Mouse (Mus musculus): Measurements from ENCODE around the gene Kcnk6.
"Not testable (repeated sequence)": the region's sequence is repeated elsewhere in the genome, so short reads cannot be mapped to it uniquely, and the experiment has no call there.

Kcnk6 gene

DNA sequence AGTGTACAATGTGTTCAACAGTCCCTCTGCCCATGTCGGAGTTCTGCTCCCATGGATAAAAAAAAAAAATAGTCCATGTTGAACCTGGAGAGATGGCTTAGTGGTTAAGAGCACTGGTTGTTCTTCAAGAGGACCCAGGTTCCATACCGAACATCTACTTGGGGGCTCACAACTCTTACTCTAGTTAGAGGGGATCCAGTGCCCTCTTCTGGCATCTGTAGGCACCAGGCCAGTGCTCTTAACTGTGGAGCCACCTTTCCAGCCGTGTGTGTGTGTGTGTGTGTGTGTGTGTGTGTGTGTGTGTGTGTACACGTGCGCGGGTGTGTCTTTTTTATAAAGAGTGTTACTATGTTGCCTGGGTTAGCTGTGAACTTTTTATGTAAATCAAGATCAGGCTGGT is 29.7 kb downstream of the Kcnk6 start:
- DNase-seq (ENCODE audit: low read depth, low spot score), result no peak

DNA sequence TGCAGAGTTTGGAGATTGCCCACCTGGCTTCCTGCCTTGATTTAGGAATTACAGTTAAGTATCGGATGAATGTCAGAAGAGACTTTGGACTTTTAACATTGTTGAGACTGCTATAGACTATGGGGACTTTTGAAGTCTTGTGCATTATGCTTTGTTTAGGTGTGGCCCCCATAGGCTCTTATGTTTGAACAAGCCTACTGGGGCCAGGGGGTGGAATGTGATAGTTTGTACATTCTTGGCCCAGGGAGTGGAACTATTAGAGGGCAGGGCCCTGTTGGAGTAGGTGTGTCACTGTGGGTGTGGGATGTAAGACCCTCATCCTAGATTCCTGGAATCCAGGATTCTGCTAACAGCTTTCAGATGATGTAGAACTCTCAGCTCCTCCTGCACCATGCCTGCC is 38.1 kb downstream of the Kcnk6 start:
- not testable (repeated sequence) for DNase-seq (ENCODE audit: low read depth, low spot score)

DNA sequence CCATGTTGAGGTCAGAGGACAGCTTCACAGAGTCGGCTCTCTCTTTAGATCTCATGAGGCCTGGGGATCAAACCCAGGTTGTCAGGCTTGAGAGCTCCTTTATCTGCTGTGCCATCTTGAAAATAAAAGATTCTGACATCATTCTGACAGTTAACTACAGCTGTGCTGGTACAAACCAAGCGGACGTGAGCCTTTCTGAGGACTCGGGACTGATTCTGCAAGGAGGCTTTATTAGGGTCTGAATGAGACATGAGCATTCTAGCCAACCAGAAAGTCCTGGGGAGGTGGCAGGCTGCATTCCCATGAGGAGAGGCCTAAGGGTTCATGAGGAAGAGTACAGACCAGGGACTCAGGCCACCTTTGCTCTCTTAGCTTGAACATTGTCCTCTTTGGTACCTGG is 51.0 kb downstream of the Kcnk6 start:
- DNase-seq (ENCODE audit: low read depth, low spot score), result not testable (repeated sequence)

DNA sequence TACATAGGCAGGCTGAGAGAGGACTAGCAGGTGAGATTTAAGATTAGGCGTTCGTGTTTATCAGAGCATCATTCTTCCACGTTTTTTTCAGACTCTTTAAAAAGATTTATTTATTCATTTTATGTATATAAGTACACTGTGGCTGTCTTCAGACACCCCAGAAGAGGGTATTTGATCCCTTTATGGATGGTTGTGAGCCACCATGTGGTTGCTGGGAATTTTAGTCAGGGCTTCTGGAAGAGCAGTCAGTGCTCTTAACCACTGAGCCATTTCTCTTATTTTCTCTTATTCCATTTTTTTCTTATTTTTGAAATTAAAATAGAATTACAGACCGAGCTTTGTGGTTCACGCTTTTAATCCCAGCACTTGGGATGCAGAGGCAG is 51.5 kb downstream of the Kcnk6 start:
- DNase-seq (ENCODE audit: low read depth, low spot score), result no peak

DNA sequence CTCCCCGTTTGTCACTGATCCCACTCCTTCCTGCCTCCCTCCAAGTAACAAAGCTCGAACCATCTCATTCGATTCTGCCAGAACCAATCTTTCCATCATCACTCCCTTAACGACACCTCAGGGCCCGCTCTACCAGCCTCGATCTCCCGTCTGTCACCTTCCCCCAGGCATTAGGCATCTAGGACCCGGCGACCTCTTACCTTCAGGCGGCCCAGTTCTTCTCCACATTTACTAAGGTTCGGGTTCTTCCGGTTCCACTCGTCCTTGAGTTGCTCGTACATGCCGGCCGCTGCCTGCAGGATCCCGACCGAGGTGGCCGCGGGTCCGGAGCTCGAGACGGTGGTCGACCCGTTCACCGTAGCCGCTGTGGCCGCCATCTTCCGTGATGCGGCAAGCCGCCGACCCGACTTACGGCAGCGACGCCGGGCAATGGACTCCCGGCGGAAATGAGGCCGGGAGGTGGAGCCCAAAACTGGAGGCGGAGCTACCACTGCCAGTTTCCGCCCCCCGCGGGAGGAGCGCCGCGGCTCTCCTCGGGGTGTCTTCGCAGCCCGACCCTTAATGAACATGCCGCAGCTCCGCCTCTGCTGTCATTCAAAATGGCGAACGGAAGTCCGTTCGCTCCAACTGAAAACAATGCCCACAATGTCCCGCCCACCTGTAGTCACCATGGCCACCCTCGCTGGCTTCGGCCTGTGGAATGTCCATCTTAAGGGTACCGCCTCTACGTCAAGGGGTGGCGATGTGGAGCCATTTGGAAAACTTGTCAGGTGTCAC is 52.0 kb downstream of the Kcnk6 start, which contains the start of gene Psmd8:
Psmd8 (minus strand) TSS at position 625 of the 777 bp plus-strand sequence.
- peak; percentile 98 for DNase-seq (ENCODE audit: low read depth, low spot score)

DNA sequence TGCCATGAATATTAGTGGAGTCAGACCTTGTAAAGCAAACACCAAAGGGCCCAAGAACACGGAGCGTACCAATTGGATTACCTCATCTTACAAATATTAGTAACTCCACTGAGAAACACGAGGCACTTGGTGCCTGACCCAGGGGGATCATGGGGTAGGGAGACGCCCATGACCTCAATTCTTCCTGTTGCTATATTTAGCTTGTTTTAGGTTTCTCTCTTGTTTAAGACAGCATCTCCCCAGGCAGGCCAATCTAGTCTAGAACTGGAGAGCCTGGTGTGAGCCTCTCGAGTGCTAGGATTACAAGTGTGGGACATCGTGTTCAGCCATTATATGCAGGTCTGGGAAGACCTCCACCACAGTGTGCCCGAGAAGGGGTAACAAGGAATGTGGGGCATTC is 53.0 kb downstream of the Kcnk6 start:
- peak; percentile 77 for DNase-seq (ENCODE audit: low read depth, low spot score)

DNA sequence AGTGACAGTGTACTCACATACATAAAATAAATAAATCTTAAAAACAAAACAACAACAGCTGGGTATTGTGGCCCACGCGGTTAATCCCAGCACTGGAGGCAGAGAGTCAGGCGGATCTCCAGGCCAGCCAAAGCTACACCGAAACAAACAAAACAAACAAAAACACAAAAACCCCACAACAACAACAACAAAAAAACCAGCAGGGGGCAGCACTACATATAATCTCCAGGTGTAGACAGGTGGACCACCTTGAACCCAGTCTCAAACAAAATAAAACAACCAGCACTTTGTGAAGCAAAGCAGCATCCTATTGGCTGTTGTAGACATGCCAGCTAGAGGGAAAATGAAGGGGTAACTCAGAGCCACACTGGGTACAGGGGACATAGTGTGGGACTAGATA is 54.2 kb downstream of the Kcnk6 start:
- DNase-seq (ENCODE audit: low read depth, low spot score), result no peak

DNA sequence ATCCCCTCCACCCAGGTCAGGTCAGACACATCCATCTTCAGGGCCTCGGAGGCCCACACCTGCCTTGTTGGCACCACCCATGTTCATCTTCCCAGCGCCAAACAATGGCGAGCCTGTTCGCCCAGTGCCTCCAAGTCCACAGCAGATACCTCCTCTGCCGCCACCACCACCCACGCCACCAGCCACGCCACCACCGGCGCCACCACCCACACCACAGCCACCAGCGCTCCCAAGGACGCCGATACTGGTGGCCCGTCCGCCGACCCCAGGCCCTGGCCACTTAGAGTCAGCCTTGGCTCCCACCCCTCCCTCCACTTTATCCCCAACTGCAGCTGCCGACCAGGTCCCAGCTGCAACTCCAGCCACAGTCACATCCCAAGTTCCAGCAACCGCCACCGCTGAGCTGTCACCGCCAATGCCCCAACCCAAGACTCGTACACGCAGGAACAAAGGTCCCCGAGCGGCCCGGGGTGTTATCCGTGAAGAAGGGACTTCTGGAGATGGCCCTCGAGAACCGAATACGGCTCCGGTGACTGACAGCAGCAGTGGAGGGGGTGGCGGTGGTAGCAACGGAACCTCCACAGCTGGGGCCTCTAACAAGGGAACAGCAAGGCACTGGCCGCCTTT is 59.8 kb downstream of the Kcnk6 start:
- DNase-seq (ENCODE audit: low read depth, low spot score), result no peak

All from skeletal muscle tissue, adult 2 months (tissue).